Mouse (Mus musculus): ENCODE data around the gene Kif13a. TPM values are rescaled to one million over a fixed set of nuclear protein-coding genes. Genes with fewer than 3 reads are reported as not detected.

Gene Kif13a
- total RNA-seq, 2 experiments from 2014 or later = 66.5 to 70.1 TPM

- DNase-seq = peak; percentile 81
Observed at GRCm38 (mm10) chr13:46776636-46777305, 152.9 kb downstream of the Kif13a start.

GRCm38 (mm10) chr13:46774998-46775397 is 154.7 kb downstream of the Kif13a start:
- no peak for DNase-seq

GRCm38 (mm10) chr13:46772581-46772980 is 157.1 kb downstream of the Kif13a start:
- DNase-seq = no peak

- no peak for DNase-seq
Observed at GRCm38 (mm10) chr13:46765361-46765760, 164.3 kb downstream of the Kif13a start.

- DNase-seq = no peak
Observed at GRCm38 (mm10) chr13:46763210-46763609, 166.5 kb downstream of the Kif13a start.

- DNase-seq = no peak
Observed at GRCm38 (mm10) chr13:46760921-46761320, 168.7 kb downstream of the Kif13a start.

- DNase-seq = no peak
Observed at GRCm38 (mm10) chr13:46759281-46759809, 170.3 kb downstream of the Kif13a start.

- no peak for DNase-seq
Observed at GRCm38 (mm10) chr13:46758627-46759026, 171.0 kb downstream of the Kif13a start.

GRCm38 (mm10) chr13:46757946-46758345 is 171.7 kb downstream of the Kif13a start:
- DNase-seq = no peak

GRCm38 (mm10) chr13:46753294-46753693 is 176.4 kb downstream of the Kif13a start:
- DNase-seq = no peak

GRCm38 (mm10) chr13:46752566-46753229 is 177.0 kb downstream of the Kif13a start:
- no peak for DNase-seq

- no peak for DNase-seq
Observed at GRCm38 (mm10) chr13:46748138-46748873, 181.4 kb downstream of the Kif13a start.

- DNase-seq = no peak
Observed at GRCm38 (mm10) chr13:46743821-46744220, 185.8 kb downstream of the Kif13a start.

GRCm38 (mm10) chr13:46742367-46742766 is 187.3 kb downstream of the Kif13a start:
- no peak for DNase-seq

GRCm38 (mm10) chr13:46739426-46739825 is 190.2 kb downstream of the Kif13a start:
- DNase-seq = peak; percentile 33

- no peak for DNase-seq
Observed at GRCm38 (mm10) chr13:46737482-46737881, 192.2 kb downstream of the Kif13a start.

GRCm38 (mm10) chr13:46736479-46736865 is 193.2 kb downstream of the Kif13a start:
- peak; percentile 32 for DNase-seq

GRCm38 (mm10) chr13:46735808-46736478 is 193.7 kb downstream of the Kif13a start:
- DNase-seq = peak; percentile 49

GRCm38 (mm10) chr13:46735219-46735807 is 194.4 kb downstream of the Kif13a start:
- DNase-seq = no peak

- DNase-seq = no peak
Observed at GRCm38 (mm10) chr13:46729998-46730397, 199.7 kb downstream of the Kif13a start.

GRCm38 (mm10) chr13:46728411-46728810 is 201.3 kb downstream of the Kif13a start:
- DNase-seq = no peak

- peak; percentile 99 for DNase-seq
Observed at GRCm38 (mm10) chr13:46727837-46728268, 201.8 kb downstream of the Kif13a start, which contains the start of gene Nup153. Gene Nup153, minus strand, starts transcription at chr13:46727940.

All from gastrocnemius, postnatal 25 days (tissue).